Mouse (Mus musculus): Measurements from ENCODE around the gene Chd9. TPM values are rescaled to one million over a fixed set of nuclear protein-coding genes. Genes with fewer than 3 reads are reported as not detected.

Chd9 gene
- polyA plus RNA-seq, 1 experiment from 2014 or later, result 25.3 TPM

DNA sequence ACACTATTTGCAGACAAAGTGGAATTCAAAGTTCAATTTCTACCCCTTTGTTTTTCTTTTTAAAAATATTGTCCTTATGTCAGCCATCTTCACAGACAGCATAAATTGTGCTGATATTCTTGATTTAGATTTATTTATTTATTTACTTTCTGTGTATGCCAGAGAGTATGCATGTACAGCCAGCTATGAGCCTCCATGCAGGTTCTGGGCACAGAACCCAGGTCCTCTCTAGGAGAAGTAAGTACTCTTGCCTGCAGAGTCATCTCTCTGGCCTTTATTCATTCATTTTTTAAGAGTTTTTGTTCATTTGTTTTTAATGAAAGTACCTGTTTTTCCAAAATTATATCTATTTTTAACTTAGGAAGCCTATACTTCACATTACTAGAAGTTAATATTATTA, 129.6 kb downstream of the Chd9 start:
- Histone ChIP-seq H3K4me1 (replicated peaks; ENCODE audit: control insufficient read depth, insufficient read depth, low read length) (no peaks in the 10 kb centered on the region), H3K9me3 (ENCODE audit: control insufficient read depth, low read length) (no peaks in the 10 kb centered on the region), H3K27ac (ENCODE audit: low read depth, low read length) (no peak overlapping the region), H3K36me3 (ENCODE audit: control insufficient read depth, insufficient read depth, low read length) (no peaks in the 10 kb centered on the region), H3K4me3 (ENCODE audit: low read depth, low read length) (no peak overlapping the region), H3K9ac (ENCODE audit: low read depth, low read length) (no peak overlapping the region), H3K27me3 (replicated peaks; ENCODE audit: control insufficient read depth, insufficient read depth, low read length) (no peaks in the 10 kb centered on the region), H3K4me2 (no peak overlapping the region)
- no peak for ATAC-seq (replicated peaks; ENCODE audit: low FRiP score)
- DNase-seq (ENCODE audit: low spot score), result no peak

GRCm38 (mm10) chr8:90959721-90960120, 131.6 kb downstream of the Chd9 start:
- no peaks in the 10 kb centered on the region for H3K27me3 ChIP-seq (replicated peaks; ENCODE audit: control insufficient read depth, insufficient read depth, low read length)
- 90% methylated on average over 4 of the region's 4 CpGs for WGBS
- no peak overlapping the region for H3K4me3 ChIP-seq (ENCODE audit: low read depth, low read length)
- no peaks in the 10 kb centered on the region for H3K36me3 ChIP-seq (ENCODE audit: control insufficient read depth, insufficient read depth, low read length)
- no peaks in the 10 kb centered on the region for H3K9me3 ChIP-seq (ENCODE audit: control insufficient read depth, low read length)
- no peaks in the 10 kb centered on the region for H3K4me1 ChIP-seq (replicated peaks; ENCODE audit: control insufficient read depth, insufficient read depth, low read length)
- H3K27ac ChIP-seq (ENCODE audit: low read depth, low read length), result no peak overlapping the region
- H3K4me2 ChIP-seq, result no peak overlapping the region
- DNase-seq (ENCODE audit: low spot score) (no peak), ATAC-seq (replicated peaks; ENCODE audit: low FRiP score) (no peak)
- H3K9ac ChIP-seq (ENCODE audit: low read depth, low read length), result no peak overlapping the region

- Histone ChIP-seq H3K27me3 (replicated peaks; ENCODE audit: control insufficient read depth, insufficient read depth, low read length) (no peaks in the 10 kb centered on the region), H3K4me3 (ENCODE audit: low read depth, low read length) (no peak overlapping the region), H3K4me2 (no peak overlapping the region), H3K9ac (ENCODE audit: low read depth, low read length) (no peak overlapping the region), H3K36me3 (ENCODE audit: control insufficient read depth, insufficient read depth, low read length) (no peaks in the 10 kb centered on the region), H3K27ac (ENCODE audit: low read depth, low read length) (no peak overlapping the region), H3K9me3 (ENCODE audit: control insufficient read depth, low read length) (no peaks in the 10 kb centered on the region), H3K4me1 (replicated peaks; ENCODE audit: control insufficient read depth, insufficient read depth, low read length) (no peaks in the 10 kb centered on the region)
- WGBS, result 67% methylated on average over 4 of the region's 4 CpGs
- ATAC-seq (replicated peaks; ENCODE audit: low FRiP score) (no peak), DNase-seq (ENCODE audit: low spot score) (no peak)
Measured at GRCm38 (mm10) chr8:90961603-90962002, 133.5 kb downstream of the Chd9 start.

DNA sequence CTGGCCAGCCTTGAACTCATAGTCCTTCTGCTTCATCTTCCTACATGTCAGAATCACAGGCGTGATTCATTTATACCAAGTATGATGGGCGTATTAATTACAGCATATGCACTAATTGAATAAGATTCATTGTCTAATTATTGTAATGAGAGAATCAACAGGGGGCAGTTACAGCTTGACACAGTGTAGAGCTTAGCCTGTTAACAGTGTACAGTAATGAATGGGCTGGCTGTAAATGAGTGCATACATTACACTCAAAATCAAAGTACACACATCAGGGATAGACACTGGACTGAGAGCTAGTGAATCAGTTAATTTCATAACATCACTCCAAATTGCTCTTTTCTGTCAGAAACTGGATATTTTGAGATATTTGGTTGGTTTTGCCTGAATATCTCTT, 135.9 kb downstream of the Chd9 start:
- Histone ChIP-seq H3K36me3 (ENCODE audit: control insufficient read depth, insufficient read depth, low read length) (no peaks in the 10 kb centered on the region), H3K27me3 (replicated peaks; ENCODE audit: control insufficient read depth, insufficient read depth, low read length) (no peaks in the 10 kb centered on the region), H3K27ac (ENCODE audit: low read depth, low read length) (no peak overlapping the region), H3K4me3 (ENCODE audit: low read depth, low read length) (no peak overlapping the region), H3K9ac (ENCODE audit: low read depth, low read length) (no peak overlapping the region), H3K4me1 (replicated peaks; ENCODE audit: control insufficient read depth, insufficient read depth, low read length) (no peaks in the 10 kb centered on the region), H3K4me2 (no peak overlapping the region), H3K9me3 (ENCODE audit: control insufficient read depth, low read length) (no peaks in the 10 kb centered on the region)
- ATAC-seq (replicated peaks; ENCODE audit: low FRiP score) (no peak), DNase-seq (ENCODE audit: low spot score) (no peak)
- 86% methylated on average over 2 of the region's 2 CpGs for WGBS

DNA sequence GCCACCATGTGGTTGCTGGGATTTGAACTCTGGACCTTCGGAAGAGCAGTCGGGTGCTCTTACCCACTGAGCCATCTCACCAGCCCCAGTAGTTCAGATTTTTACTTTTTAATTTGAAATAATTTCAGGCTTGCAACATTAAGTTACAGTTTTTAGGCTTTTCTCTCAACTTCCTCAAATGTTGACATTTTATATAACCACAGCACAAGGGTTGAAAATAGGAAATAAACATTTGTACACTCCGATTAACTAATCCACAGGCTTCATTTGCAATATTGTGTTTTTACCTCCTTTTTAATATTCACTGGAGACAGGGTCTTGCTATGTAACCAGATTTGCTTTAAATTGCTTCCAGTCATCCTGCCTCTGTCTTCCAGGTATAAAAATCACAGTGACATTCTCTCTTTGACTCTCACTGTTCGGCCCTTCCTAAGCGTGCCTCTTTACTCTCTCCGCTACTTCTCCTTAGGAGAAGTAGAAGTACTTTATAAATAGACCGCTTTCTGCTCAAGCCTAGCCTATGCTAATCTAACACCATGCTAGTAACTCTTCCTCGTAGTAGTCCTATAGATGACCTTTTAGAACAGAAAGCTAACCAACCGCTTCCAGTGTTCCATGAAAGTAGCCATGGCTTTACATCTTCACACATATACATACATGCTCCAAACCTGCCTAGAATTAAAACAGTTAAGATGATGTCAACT, 137.5 kb downstream of the Chd9 start:
- Histone ChIP-seq H3K27me3 (replicated peaks; ENCODE audit: control insufficient read depth, insufficient read depth, low read length) (no peaks in the 10 kb centered on the region), H3K9ac (ENCODE audit: low read depth, low read length) (no peak overlapping the region), H3K4me3 (ENCODE audit: low read depth, low read length) (no peak overlapping the region), H3K4me1 (replicated peaks; ENCODE audit: control insufficient read depth, insufficient read depth, low read length) (no peaks in the 10 kb centered on the region), H3K36me3 (ENCODE audit: control insufficient read depth, insufficient read depth, low read length) (no peaks in the 10 kb centered on the region), H3K27ac (ENCODE audit: low read depth, low read length) (no peak overlapping the region), H3K9me3 (ENCODE audit: control insufficient read depth, low read length) (no peaks in the 10 kb centered on the region), H3K4me2 (no peak overlapping the region)
- 89% methylated on average over 9 of the region's 9 CpGs for WGBS
- no peak for ATAC-seq (replicated peaks; ENCODE audit: low FRiP score)
- DNase-seq (ENCODE audit: low spot score), result no peak

GRCm38 (mm10) chr8:90968307-90968706, 140.2 kb downstream of the Chd9 start:
- ATAC-seq (replicated peaks; ENCODE audit: low FRiP score), result no peak; the same call in 1 of the 2 replicates
- H3K4me1 ChIP-seq (replicated peaks; ENCODE audit: control insufficient read depth, insufficient read depth, low read length), result no peaks in the 10 kb centered on the region
- no peak overlapping the region for H3K4me2 ChIP-seq
- no peaks in the 10 kb centered on the region for H3K27me3 ChIP-seq (replicated peaks; ENCODE audit: control insufficient read depth, insufficient read depth, low read length)
- H3K9me3 ChIP-seq (ENCODE audit: control insufficient read depth, low read length), result no peaks in the 10 kb centered on the region
- no peak overlapping the region for H3K27ac ChIP-seq (ENCODE audit: low read depth, low read length)
- no peak for DNase-seq (ENCODE audit: low spot score)
- no peak overlapping the region for H3K4me3 ChIP-seq (ENCODE audit: low read depth, low read length)
- no peaks in the 10 kb centered on the region for H3K36me3 ChIP-seq (ENCODE audit: control insufficient read depth, insufficient read depth, low read length)
- H3K9ac ChIP-seq (ENCODE audit: low read depth, low read length), result no peak overlapping the region
- 88% methylated on average over 4 of the region's 4 CpGs for WGBS

GRCm38 (mm10) chr8:90976960-90977371, 148.8 kb downstream of the Chd9 start:
- H3K36me3 ChIP-seq (ENCODE audit: control insufficient read depth, insufficient read depth, low read length), result peaks cover 6% of the 10 kb centered on the region; the same call in 1 of the 2 replicates
- H3K4me1 ChIP-seq (replicated peaks; ENCODE audit: control insufficient read depth, insufficient read depth, low read length), result no peaks in the 10 kb centered on the region
- no peak overlapping the region for H3K27ac ChIP-seq (ENCODE audit: low read depth, low read length)
- H3K9ac ChIP-seq (ENCODE audit: low read depth, low read length), result no peak overlapping the region
- no peaks in the 10 kb centered on the region for H3K27me3 ChIP-seq (replicated peaks; ENCODE audit: control insufficient read depth, insufficient read depth, low read length)
- DNase-seq (ENCODE audit: low spot score), result no peak
- no peak for ATAC-seq (replicated peaks; ENCODE audit: low FRiP score)
- no peaks in the 10 kb centered on the region for H3K9me3 ChIP-seq (ENCODE audit: control insufficient read depth, low read length)
- H3K4me3 ChIP-seq (ENCODE audit: low read depth, low read length), result no peak overlapping the region
- H3K4me2 ChIP-seq, result no peak overlapping the region
- 58% methylated on average over 8 of the region's 8 CpGs for WGBS

- WGBS, result 59% methylated on average over 3 of the region's 3 CpGs
- Histone ChIP-seq H3K27me3 (replicated peaks; ENCODE audit: control insufficient read depth, insufficient read depth, low read length) (no peaks in the 10 kb centered on the region), H3K9me3 (ENCODE audit: control insufficient read depth, low read length) (no peaks in the 10 kb centered on the region), H3K36me3 (ENCODE audit: control insufficient read depth, insufficient read depth, low read length) (peaks cover 9% of the 10 kb centered on the region; the same call in 1 of the 2 replicates), H3K4me3 (ENCODE audit: low read depth, low read length) (no peak overlapping the region), H3K27ac (ENCODE audit: low read depth, low read length) (no peak overlapping the region), H3K4me2 (no peak overlapping the region), H3K4me1 (replicated peaks; ENCODE audit: control insufficient read depth, insufficient read depth, low read length) (no peaks in the 10 kb centered on the region), H3K9ac (ENCODE audit: low read depth, low read length) (no peak overlapping the region)
- no peak for DNase-seq (ENCODE audit: low spot score)
- no peak; the same call in 1 of the 2 replicates for ATAC-seq (replicated peaks; ENCODE audit: low FRiP score)
Measured at GRCm38 (mm10) chr8:90978720-90979119, 150.6 kb downstream of the Chd9 start.

DNA sequence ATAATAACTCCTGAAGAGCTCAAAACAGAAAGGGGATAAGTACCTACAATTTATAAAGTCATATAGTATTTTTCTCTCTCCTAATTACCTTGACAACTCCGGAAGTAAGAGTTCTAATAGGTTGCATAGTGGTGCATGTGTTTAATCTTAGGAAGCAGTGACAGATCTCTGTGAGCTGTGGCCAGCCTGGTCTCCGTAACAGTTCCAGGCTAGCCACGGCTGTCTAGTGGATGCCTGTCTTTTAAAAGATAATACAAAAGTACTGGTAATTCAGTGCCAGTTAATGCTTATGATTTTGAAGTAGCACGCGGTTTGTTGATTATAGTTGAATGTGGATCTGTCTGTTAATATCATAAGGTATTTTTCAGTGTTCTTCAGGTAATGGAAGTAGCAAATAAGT, 151.1 kb downstream of the Chd9 start:
- no peak for DNase-seq (ENCODE audit: low spot score)
- no peak overlapping the region for H3K4me2 ChIP-seq

More for the DNA sequence above, 151.1 kb downstream of the Chd9 start:
- ATAC-seq (replicated peaks; ENCODE audit: low FRiP score), result peak; percentile 61; the same call in 1 of the 2 replicates
- WGBS, result 79% methylated on average over 5 of the region's 5 CpGs
- Histone ChIP-seq H3K36me3 (ENCODE audit: control insufficient read depth, insufficient read depth, low read length) (peaks cover 11% of the 10 kb centered on the region; the same call in 1 of the 2 replicates), H3K9me3 (ENCODE audit: control insufficient read depth, low read length) (no peaks in the 10 kb centered on the region), H3K4me1 (replicated peaks; ENCODE audit: control insufficient read depth, insufficient read depth, low read length) (no peaks in the 10 kb centered on the region), H3K4me3 (ENCODE audit: low read depth, low read length) (no peak overlapping the region), H3K9ac (ENCODE audit: low read depth, low read length) (no peak overlapping the region), H3K27me3 (replicated peaks; ENCODE audit: control insufficient read depth, insufficient read depth, low read length) (no peaks in the 10 kb centered on the region), H3K27ac (ENCODE audit: low read depth, low read length) (no peak overlapping the region)
